Mouse (Mus musculus) stomach, embryonic 14.5 days (tissue): ENCODE results near the gene Rab11fip5. TPM values are rescaled to one million over a fixed set of nuclear protein-coding genes. Genes with fewer than 3 reads are reported as not detected.

ENCODE experiments used
- ATAC-seq: fragments of 200-750 bp; cut with Nextera tagmentation; 2 replicates; pipeline ENCODE4 v1.8.0; 2017; ENCODE audit warnings: low read depth, moderate TSS enrichment; ENCODE audit not compliant: insufficient number of reproducible peaks, insufficient read depth, low FRiP score
- H3K27ac ChIP-seq: fragments of 300-500 bp; sonication (generic); 2 replicates; pipeline ENCODE4 v1.5.1; 2014; ENCODE audit warnings: mild to moderate bottlenecking, low read length, moderate library complexity, mixed read lengths
- H3K27me3 ChIP-seq: fragments of 300-500 bp; sonication (generic); 2 replicates; pipeline ENCODE4 v1.6.1; 2014; ENCODE audit warnings: low read length, control low read depth, mixed read lengths; ENCODE audit not compliant: control insufficient read depth, insufficient read depth
- H3K36me3 ChIP-seq: fragments of 300-500 bp; sonication (generic); 2 replicates; pipeline ENCODE4 v1.6.1; 2014; ENCODE audit warnings: mild to moderate bottlenecking, control low read depth, low read length, moderate library complexity, mixed read lengths; ENCODE audit not compliant: control insufficient read depth, insufficient read depth
- H3K4me1 ChIP-seq: fragments of 300-500 bp; sonication (generic); 2 replicates; pipeline ENCODE4 v1.6.1; 2014; ENCODE audit warnings: low read length, control low read depth, mixed read lengths; ENCODE audit not compliant: control insufficient read depth, insufficient read depth
- H3K4me2 ChIP-seq: fragments of 300-500 bp; sonication (generic); replicated peaks from 2 replicates; pipeline ENCODE4 v1.6.1; 2014; ENCODE audit warnings: low read depth, low read length, control low read depth
- H3K4me3 ChIP-seq: fragments of 300-500 bp; sonication (generic); 2 replicates; pipeline ENCODE4 v1.5.1; 2014; ENCODE audit warnings: low read depth, low read length, control low read depth
- H3K9ac ChIP-seq: fragments of 300-500 bp; sonication (generic); replicated peaks from 2 replicates; pipeline ENCODE4 v1.6.1; 2014; ENCODE audit warnings: low read depth, mild to moderate bottlenecking, control low read depth, low read length, moderate library complexity, mixed read lengths
- H3K9me3 ChIP-seq: fragments of 300-500 bp; sonication (generic); 2 replicates; pipeline ENCODE4 v1.6.1; 2016; ENCODE audit warnings: low read depth, low read length, control low read depth; ENCODE audit not compliant: control insufficient read depth
- WGBS: fragments of 180-500 bp; shearing (Covaris S2); extraction: QIAGEN DNeasy Blood & Tissue Kit; methylation state at CpG from one replicate; pipeline ENCODE4 v1.1.7; 2014; 5-methylcytosine and 5-hydroxymethylcytosine counted together
- polyA plus RNA-seq: library from polyadenylated mRNA; unstranded; fragments of >200 nt; fragmentation: Nextera tagmentation; extraction: Ambion mirVana; gene quantifications from 2 replicates; pipeline ENCODE4 v1.2.1, GENCODE M21; 2014

Gene Rab11fip5
- polyA plus RNA-seq, 1 experiment from 2014 or later = 8.3 TPM

DNA sequence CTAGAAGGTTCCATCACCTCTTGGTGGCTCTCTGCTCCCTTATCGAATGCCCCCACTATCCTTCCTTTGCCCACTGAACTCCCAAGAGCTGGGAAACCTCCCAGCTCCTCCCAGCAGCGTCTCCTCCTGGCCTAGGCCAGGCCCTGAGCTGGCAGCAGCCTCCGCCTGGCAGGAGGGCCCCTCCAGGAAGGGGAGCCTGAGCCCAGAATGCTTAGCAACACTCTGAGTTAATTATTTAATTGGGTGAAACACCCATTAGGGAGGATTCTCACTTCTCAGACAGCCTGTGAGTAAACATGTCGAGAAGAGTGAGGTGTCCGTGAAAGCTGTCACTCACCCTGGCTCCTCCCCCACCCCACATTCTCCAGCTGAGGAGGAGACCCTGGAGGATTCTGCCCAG is 25.3 kb upstream of the Rab11fip5 start:
- ATAC-seq = no peak
- H3K27me3 ChIP-seq = no peaks in the 10 kb centered on the region
- H3K4me2 ChIP-seq = no peak overlapping the region
- H3K36me3 ChIP-seq = no peaks in the 10 kb centered on the region
- H3K9me3 ChIP-seq = no peaks in the 10 kb centered on the region
- no peaks in the 10 kb centered on the region for H3K4me1 ChIP-seq
- WGBS = 18% methylated on average over 5 of the region's 5 CpGs
- H3K9ac ChIP-seq = no peak overlapping the region
- H3K27ac ChIP-seq = no peak overlapping the region
- no peak overlapping the region for H3K4me3 ChIP-seq

DNA sequence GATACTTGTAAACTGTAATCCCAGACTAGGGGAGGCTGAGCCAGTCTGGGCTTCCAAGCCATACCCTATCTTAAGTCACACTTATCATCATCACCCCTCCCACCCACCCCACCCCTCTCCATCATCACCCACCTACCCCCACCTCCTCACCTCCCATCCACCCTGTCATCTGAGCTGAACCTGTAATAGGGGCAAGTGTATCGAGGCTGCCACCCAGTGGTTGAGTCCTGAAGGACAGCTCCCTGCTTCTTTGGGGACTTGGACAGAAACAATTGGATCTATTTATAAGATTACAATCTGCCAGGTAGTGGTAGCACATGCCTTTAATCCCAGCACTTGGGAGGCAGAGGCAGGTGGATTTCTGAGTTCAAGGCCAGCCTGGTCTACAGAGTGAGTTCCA is 22.7 kb upstream of the Rab11fip5 start:
- 18% methylated on average over 1 of the region's 1 CpGs for WGBS
- Histone ChIP-seq H3K9me3 (no peaks in the 10 kb centered on the region), H3K4me3 (no peak overlapping the region), H3K9ac (no peak overlapping the region), H3K36me3 (no peaks in the 10 kb centered on the region), H3K4me1 (no peaks in the 10 kb centered on the region), H3K27ac (no peak overlapping the region), H3K4me2 (no peak overlapping the region), H3K27me3 (no peaks in the 10 kb centered on the region)
- no peak for ATAC-seq

- Histone ChIP-seq H3K9me3 (no peaks in the 10 kb centered on the region), H3K4me1 (no peaks in the 10 kb centered on the region)
- 79% methylated on average over 2 of the region's 2 CpGs for WGBS
These were observed 20.9 kb upstream of the Rab11fip5 start for GRCm38 (mm10) chr6:85395360-85395759.

GRCm38 (mm10) chr6:85391803-85392202 is 17.4 kb upstream of the Rab11fip5 start:
- no peak for ATAC-seq
- H3K4me1 ChIP-seq = no peaks in the 10 kb centered on the region

More at GRCm38 (mm10) chr6:85395360-85395759, 20.9 kb upstream of the Rab11fip5 start:
- Histone ChIP-seq H3K4me2 (no peak overlapping the region), H3K4me3 (no peak overlapping the region), H3K36me3 (no peaks in the 10 kb centered on the region), H3K27ac (no peak overlapping the region), H3K9ac (no peak overlapping the region), H3K27me3 (no peaks in the 10 kb centered on the region)
- no peak for ATAC-seq

GRCm38 (mm10) chr6:85388608-85389007 is 14.2 kb upstream of the Rab11fip5 start:
- Histone ChIP-seq H3K4me2 (no peak overlapping the region), H3K27me3 (no peaks in the 10 kb centered on the region), H3K9ac (no peak overlapping the region), H3K4me3 (no peak overlapping the region), H3K9me3 (no peaks in the 10 kb centered on the region), H3K27ac (no peak overlapping the region), H3K4me1 (no peaks in the 10 kb centered on the region), H3K36me3 (no peaks in the 10 kb centered on the region)
- no peak for ATAC-seq
- 74% methylated on average over 5 of the region's 5 CpGs for WGBS

More at GRCm38 (mm10) chr6:85391803-85392202, 17.4 kb upstream of the Rab11fip5 start:
- no peak overlapping the region for H3K27ac ChIP-seq
- WGBS = 18% methylated on average over 6 of the region's 7 CpGs
- no peak overlapping the region for H3K4me3 ChIP-seq
- H3K27me3 ChIP-seq = no peaks in the 10 kb centered on the region
- H3K36me3 ChIP-seq = no peaks in the 10 kb centered on the region
- H3K9me3 ChIP-seq = no peaks in the 10 kb centered on the region
- no peak overlapping the region for H3K4me2 ChIP-seq
- no peak overlapping the region for H3K9ac ChIP-seq

DNA sequence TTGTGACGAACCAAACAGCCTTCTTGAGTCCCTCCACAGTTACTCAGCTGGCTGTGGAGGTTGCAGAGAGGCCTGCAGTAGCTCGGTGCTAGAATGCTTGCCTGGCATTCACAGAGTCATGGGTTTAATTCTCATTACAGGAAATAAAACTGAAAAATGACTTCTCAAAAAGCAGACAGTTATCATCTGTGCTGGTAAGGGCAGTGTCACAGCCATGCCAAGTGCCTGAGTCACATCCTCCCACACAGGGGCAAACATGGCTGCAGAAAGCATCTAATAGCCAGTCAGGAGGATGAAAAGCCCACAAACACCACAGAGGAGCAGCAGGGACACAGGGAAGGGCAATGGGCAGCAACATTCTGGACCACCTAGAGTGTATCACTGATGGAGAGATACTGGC is 8.4 kb upstream of the Rab11fip5 start:
- Histone ChIP-seq H3K9me3 (no peaks in the 10 kb centered on the region), H3K36me3 (no peaks in the 10 kb centered on the region), H3K4me2 (no peak overlapping the region), H3K9ac (no peak overlapping the region), H3K4me3 (no peak overlapping the region), H3K27me3 (no peaks in the 10 kb centered on the region), H3K27ac (no peak overlapping the region), H3K4me1 (0 out of 2 replicates have a peak, but pooled peaks cover 3% of the 10 kb centered on the region)
- ATAC-seq = no peak
- WGBS = 82% methylated on average over 2 of the region's 2 CpGs

DNA sequence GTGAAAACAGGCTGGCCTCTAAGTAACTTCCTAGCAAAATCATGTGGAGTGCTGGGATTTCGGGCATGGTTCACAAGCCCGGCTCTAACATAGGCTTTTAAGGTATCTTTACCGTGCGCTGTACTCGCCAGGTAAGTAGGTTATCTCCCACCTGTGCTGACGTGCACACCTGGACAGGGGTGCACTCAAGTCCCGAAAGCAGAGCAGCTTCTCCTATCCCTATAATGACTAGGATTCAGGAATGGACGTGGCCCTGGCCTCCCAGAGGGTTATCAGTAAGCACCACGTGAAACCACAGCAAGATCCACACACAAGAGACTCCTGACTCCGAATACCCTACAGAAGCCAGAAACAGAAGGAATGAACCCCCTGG is 7.2 kb upstream of the Rab11fip5 start:
- Histone ChIP-seq H3K4me1 (0 out of 2 replicates have a peak, but pooled peaks cover 3% of the 10 kb centered on the region), H3K9ac (no peak overlapping the region), H3K27ac (no peak overlapping the region), H3K27me3 (no peaks in the 10 kb centered on the region), H3K4me2 (no peak overlapping the region), H3K36me3 (no peaks in the 10 kb centered on the region), H3K9me3 (no peaks in the 10 kb centered on the region), H3K4me3 (no peak overlapping the region)
- 78% methylated on average over 10 of the region's 10 CpGs for WGBS
- no peak for ATAC-seq

GRCm38 (mm10) chr6:85380901-85381647 is 6.6 kb upstream of the Rab11fip5 start:
- H3K27me3 ChIP-seq = no peaks in the 10 kb centered on the region
- H3K36me3 ChIP-seq = no peaks in the 10 kb centered on the region
- 0 out of 2 replicates have a peak, but pooled peaks cover 3% of the 10 kb centered on the region for H3K4me1 ChIP-seq
- no peak overlapping the region for H3K4me3 ChIP-seq
- no peak overlapping the region for H3K9ac ChIP-seq
- ATAC-seq = peak; percentile 42; the same call in 1 of the 2 replicates
- H3K27ac ChIP-seq = no peak overlapping the region
- peak overlapping the region; percentile 23 for H3K4me2 ChIP-seq
- H3K9me3 ChIP-seq = no peaks in the 10 kb centered on the region
- WGBS = 26% methylated on average over 17 of the region's 17 CpGs
